Mouse (Mus musculus): ENCODE data around the gene Kat7.

The Kat7 gene

GRCm38 (mm10) chr11:95334448-95335060 lies 24.5 kb upstream of the Kat7 start:
- in situ Hi-C loops (cut with MboI, MseI), result no loop called here

- in situ Hi-C loops (cut with MboI, MseI), result no loop called here
Observed at GRCm38 (mm10) chr11:95333805-95334204, 23.8 kb upstream of the Kat7 start.

GRCm38 (mm10) chr11:95333209-95333608 lies 23.2 kb upstream of the Kat7 start:
- in situ Hi-C loops (cut with MboI, MseI), result no loop called here

GRCm38 (mm10) chr11:95330662-95331061 lies 20.6 kb upstream of the Kat7 start:
- in situ Hi-C loops (cut with MboI, MseI), result no loop called here

GRCm38 (mm10) chr11:95328629-95329028 lies 18.6 kb upstream of the Kat7 start:
- in situ Hi-C loops (cut with MboI, MseI), result no loop called here

GRCm38 (mm10) chr11:95326243-95326642 lies 16.2 kb upstream of the Kat7 start:
- in situ Hi-C loops (cut with MboI, MseI), result no loop called here

GRCm38 (mm10) chr11:95325832-95326231 lies 15.8 kb upstream of the Kat7 start:
- in situ Hi-C loops (cut with MboI, MseI), result no loop called here

GRCm38 (mm10) chr11:95324181-95324580 lies 14.1 kb upstream of the Kat7 start:
- in situ Hi-C loops (cut with MboI, MseI), result no loop called here

- in situ Hi-C loops (cut with MboI, MseI), result no loop called here
Observed at GRCm38 (mm10) chr11:95320010-95320409, 10.0 kb upstream of the Kat7 start.

GRCm38 (mm10) chr11:95319506-95319905 lies 9.5 kb upstream of the Kat7 start:
- in situ Hi-C loops (cut with MboI, MseI), result no loop called here

- in situ Hi-C loops (cut with MboI, MseI), result no loop called here
Observed at GRCm38 (mm10) chr11:95318116-95318515, 8.1 kb upstream of the Kat7 start.

- in situ Hi-C loops (cut with MboI, MseI), result no loop called here
Observed at GRCm38 (mm10) chr11:95315215-95315955, 5.3 kb upstream of the Kat7 start.

- in situ Hi-C loops (cut with MboI, MseI), result loop anchor here (5.0 kb wide), 1 partner anchor 41 kb away; no protein-coding TSS in a partner anchor
Observed at GRCm38 (mm10) chr11:95311425-95311807, 1.4 kb upstream of the Kat7 start.

GRCm38 (mm10) chr11:95310648-95311424 lies 790 bp upstream of the Kat7 start:
- in situ Hi-C loops (cut with MboI, MseI), result loop anchor here (5.0 kb wide), 1 partner anchor 41 kb away; no protein-coding TSS in a partner anchor

- in situ Hi-C loops (cut with MboI, MseI), result loop anchor here (5.0 kb wide), 1 partner anchor 43 kb away; no protein-coding TSS in a partner anchor
Observed at GRCm38 (mm10) chr11:95309510-95310006, 488 bp downstream of the Kat7 start.

- in situ Hi-C loops (cut with MboI, MseI), result no loop called here
Observed at GRCm38 (mm10) chr11:95307526-95307925, 2.5 kb downstream of the Kat7 start.

- in situ Hi-C loops (cut with MboI, MseI), result no loop called here
Observed at GRCm38 (mm10) chr11:95305600-95305999, 4.4 kb downstream of the Kat7 start.

GRCm38 (mm10) chr11:95301772-95302171 lies 8.3 kb downstream of the Kat7 start:
- in situ Hi-C loops (cut with MboI, MseI), result loop anchor here (5.0 kb wide), 1 partner anchor 39 kb away; the partner anchor contains the start of gene Tac4

GRCm38 (mm10) chr11:95299886-95300285 lies 10.2 kb downstream of the Kat7 start:
- in situ Hi-C loops (cut with MboI, MseI), result loop anchor here (5.0 kb wide), 1 partner anchor 38 kb away; the partner anchor contains the start of gene Tac4

- in situ Hi-C loops (cut with MboI, MseI), result no loop called here
Observed at GRCm38 (mm10) chr11:95298146-95298545, 11.9 kb downstream of the Kat7 start.

GRCm38 (mm10) chr11:95295736-95296135 lies 14.3 kb downstream of the Kat7 start:
- in situ Hi-C loops (cut with MboI, MseI), result no loop called here

GRCm38 (mm10) chr11:95293017-95293624 lies 16.9 kb downstream of the Kat7 start:
- in situ Hi-C loops (cut with MboI, MseI), result no loop called here
